Mouse (Mus musculus) layer of hippocampus, adult 11-12 months (tissue): ENCODE data around the gene Gabarapl2.
"Not testable (repeated sequence)": the region's sequence is repeated elsewhere in the genome, so short reads cannot be mapped to it uniquely, and the experiment has no call there.

Experiments
- DNase-seq: peaks from one replicate; pipeline ENCODE4 v3.0.0; 2022; ENCODE audit warnings: low spot score

Gabarapl2 gene

GRCm38 (mm10) chr8:111937184-111937583, 3.3 kb upstream of the Gabarapl2 start:
- no peak for DNase-seq

- not testable (repeated sequence) for DNase-seq
These were observed 2.2 kb upstream of the Gabarapl2 start for GRCm38 (mm10) chr8:111938076-111938985.

- DNase-seq: peak; percentile 19
These were observed 874 bp upstream of the Gabarapl2 start for GRCm38 (mm10) chr8:111939516-111940142.

GRCm38 (mm10) chr8:111941101-111941454, 575 bp downstream of the Gabarapl2 start:
- peak; percentile 27 for DNase-seq

- DNase-seq: no peak
These were observed 3.0 kb downstream of the Gabarapl2 start for GRCm38 (mm10) chr8:111943544-111943943.

GRCm38 (mm10) chr8:111947144-111947543, 6.6 kb downstream of the Gabarapl2 start:
- DNase-seq: no peak

- DNase-seq: no peak
These were observed 7.5 kb downstream of the Gabarapl2 start for GRCm38 (mm10) chr8:111947954-111948353.

- DNase-seq: no peak
These were observed 10.3 kb downstream of the Gabarapl2 start for GRCm38 (mm10) chr8:111950846-111951245.

- DNase-seq: peak; percentile 59
These were observed 10.8 kb downstream of the Gabarapl2 start for GRCm38 (mm10) chr8:111951317-111951716.

GRCm38 (mm10) chr8:111951936-111952335, 11.4 kb downstream of the Gabarapl2 start:
- no peak for DNase-seq

GRCm38 (mm10) chr8:111954844-111955594, 14.5 kb downstream of the Gabarapl2 start:
- DNase-seq: no peak

GRCm38 (mm10) chr8:111955879-111956278, 15.4 kb downstream of the Gabarapl2 start:
- no peak for DNase-seq

- no peak for DNase-seq
These were observed 16.7 kb downstream of the Gabarapl2 start for GRCm38 (mm10) chr8:111957231-111957630.

- DNase-seq: no peak
These were observed 20.3 kb downstream of the Gabarapl2 start for GRCm38 (mm10) chr8:111960591-111961321.

- DNase-seq: no peak
These were observed 20.8 kb downstream of the Gabarapl2 start for GRCm38 (mm10) chr8:111961330-111961729.

GRCm38 (mm10) chr8:111962589-111962988, 22.1 kb downstream of the Gabarapl2 start:
- no peak for DNase-seq

GRCm38 (mm10) chr8:111963091-111963490, 22.6 kb downstream of the Gabarapl2 start:
- no peak for DNase-seq

GRCm38 (mm10) chr8:111963546-111963945, 23.0 kb downstream of the Gabarapl2 start:
- no peak for DNase-seq

- DNase-seq: no peak
These were observed 23.8 kb downstream of the Gabarapl2 start for GRCm38 (mm10) chr8:111964351-111964750.

- DNase-seq: no peak
These were observed 24.5 kb downstream of the Gabarapl2 start for GRCm38 (mm10) chr8:111964849-111965561.

GRCm38 (mm10) chr8:111967246-111967870, 26.9 kb downstream of the Gabarapl2 start:
- DNase-seq: no peak
